ENCODE assay signal across 7 mouse cellular contexts in genomic region chr2:20894100-20894690, GRCm38 (mm10).
DNase-seq lines count a peak whose midpoint lies in the region; ATAC-seq and TF ChIP-seq lines count a peak whose summit lies in the region.

No protein-coding gene starts in this region.

- no peaks in the 10 kb centered on the region for H3K27me3 ChIP-seq in ES-Bruce4 (ENCODE audit: control insufficient read depth, insufficient read depth, low read length, poor library complexity, severe bottlenecking)
- H3K27me3 ChIP-seq in hindbrain, embryonic 10.5 days (ENCODE audit: insufficient read depth, poor library complexity, severe bottlenecking) = no peaks in the 10 kb centered on the region

- peak; percentile 70 for DNase-seq in A20 (ENCODE audit: low read depth, low spot score)
- peak; percentile 73 for DNase-seq in embryo, embryonic 10 days (ENCODE audit: low spot score)
- peak; percentile 40 for DNase-seq in hindbrain, embryonic 10.5 days (ENCODE audit: low spot score)
- no peak for DNase-seq in lung, adult 2 months
- DNase-seq in urinary bladder, adult 2 months (ENCODE audit: low spot score) = no peak

- TF ChIP-seq CTCF in ES-Bruce4 (IDR thresholded peaks at IDR 0.05; ENCODE audit: low read depth, low read length) = peak; percentile 62
- peak; percentile 62 for TF ChIP-seq CTCF in lung, adult 2 months (IDR thresholded peaks at IDR 0.05; ENCODE audit: insufficient read depth, low read length)

- H3K4me1 ChIP-seq in ES-Bruce4 (ENCODE audit: control insufficient read depth, insufficient read depth, low read length) = no peaks in the 10 kb centered on the region
- no peaks in the 10 kb centered on the region for H3K4me1 ChIP-seq in hindbrain, embryonic 10.5 days (replicated peaks)
- H3K4me1 ChIP-seq in lung, adult 2 months (ENCODE audit: control insufficient read depth, insufficient read depth, low read length) = peaks cover under 1% of the 10 kb centered on the region; the same call in 1 of the 2 replicates

- no peaks in the 10 kb centered on the region; the same call in 1 of the 2 replicates for H3K36me3 ChIP-seq in ES-Bruce4 (ENCODE audit: control insufficient read depth, insufficient read depth, low read length, poor library complexity, severe bottlenecking)
- H3K36me3 ChIP-seq in hindbrain, embryonic 10.5 days = 0 out of 2 replicates have a peak, but pooled peaks cover 9% of the 10 kb centered on the region

- no peaks in the 10 kb centered on the region for H3K9me3 ChIP-seq in ES-Bruce4 (replicated peaks; ENCODE audit: control insufficient read depth, insufficient read depth, low read length, poor library complexity, severe bottlenecking)
- no peaks in the 10 kb centered on the region for H3K9me3 ChIP-seq in hindbrain, embryonic 10.5 days

- no peak overlapping the region for H3K27ac ChIP-seq in ES-Bruce4 (ENCODE audit: insufficient read depth, low read length)
- H3K27ac ChIP-seq in hindbrain, embryonic 10.5 days = no peak overlapping the region

- TF ChIP-seq EP300 in ES-Bruce4 (IDR thresholded peaks at IDR 0.05; ENCODE audit: insufficient read depth, low read depth, low read length) = no peak

- WGBS in hindbrain, embryonic 10.5 days = 53% methylated on average over 5 of the region's 5 CpGs
- WGBS in lung, adult 2 months = 37% methylated on average over 5 of the region's 5 CpGs

- TF ChIP-seq POLR2A in ES-Bruce4 (IDR thresholded peaks at IDR 0.05; ENCODE audit: insufficient read depth, low read length) = no peak
- no peak for TF ChIP-seq POLR2A in lung, adult 2 months (IDR thresholded peaks at IDR 0.05; ENCODE audit: borderline replicate concordance, extremely low read depth, low read depth, low read length)

- ATAC-seq in neutrophil, adult 5-6 weeks (ENCODE audit: extremely low read depth, insufficient number of reproducible peaks, low FRiP score, poor library complexity, severe bottlenecking) = 0 out of 2 replicates have a peak, but pooled peaks have one; percentile 16

- no peak overlapping the region for H3K9ac ChIP-seq in ES-Bruce4 (ENCODE audit: low read depth, poor library complexity, severe bottlenecking)

- H3K4me3 ChIP-seq in ES-Bruce4 (ENCODE audit: low read depth, low read length) = no peak overlapping the region
- H3K4me3 ChIP-seq in hindbrain, embryonic 10.5 days = no peak overlapping the region
- no peak overlapping the region for H3K4me3 ChIP-seq in lung, adult 2 months (replicated peaks; ENCODE audit: extremely low read depth, low read depth, low read length)

Comparison
In these comparisons a context has a peak if more than half of its experiments do, and no peak if none do; other contexts are left out.
1. DNase-seq: peak in A20 (single experiment), embryo, embryonic 10 days (single experiment) and hindbrain, embryonic 10.5 days (single experiment); none in lung, adult 2 months (single experiment) and urinary bladder, adult 2 months (single experiment).